Mouse (Mus musculus): Measurements from ENCODE around the gene 4921511C20Rik. TPM values are rescaled to one million over a fixed set of nuclear protein-coding genes. Genes with fewer than 3 reads are reported as not detected.

Gene 4921511C20Rik
- total RNA-seq (2021): not detected
- long read RNA-seq, experiment 1: 0 reads
- long read RNA-seq, experiment 2: 0 reads

- intact Hi-C loops (cut with DNase I): no loop called here
- DNase-seq (ENCODE audit: low spot score in 2 of 2): no peak
Measured at GRCm38 (mm10) chrX:127393993-127394392, at the start of gene 4921511C20Rik. Gene 4921511C20Rik (plus strand): TSS chrX:127394293.
